Mouse (Mus musculus) hindbrain, embryonic 11.5 days (tissue): Measurements from ENCODE around the gene Ankrd22. TPM values are rescaled to one million over a fixed set of nuclear protein-coding genes. Genes with fewer than 3 reads are reported as not detected.

Experiments used
- ATAC-seq: fragments of 200-750 bp; cut with Nextera tagmentation; 2 replicates; pipeline ENCODE4 v1.8.0; 2017; ENCODE audit warnings: mild to moderate bottlenecking, moderate TSS enrichment, moderate library complexity; ENCODE audit not compliant: low FRiP score
- DNase-seq: peaks from one replicate; pipeline ENCODE4 v3.0.0-alpha.2; 2015; ENCODE audit warnings: low spot score
- H3K27ac ChIP-seq: fragments of 300-500 bp; sonication (generic); 2 replicates; pipeline ENCODE4 v1.5.1; 2014; ENCODE audit warnings: mild to moderate bottlenecking, low read depth, low read length
- H3K27me3 ChIP-seq: fragments of 300-500 bp; sonication (generic); 2 replicates; pipeline ENCODE4 v1.6.1; 2014; ENCODE audit warnings: mild to moderate bottlenecking, low read length, moderate library complexity, mixed read lengths; ENCODE audit not compliant: control insufficient read depth, insufficient read depth
- H3K36me3 ChIP-seq: fragments of 300-500 bp; sonication (generic); 2 replicates; pipeline ENCODE4 v1.6.1; 2014; ENCODE audit warnings: mild to moderate bottlenecking, low read length, moderate library complexity, mixed read lengths; ENCODE audit not compliant: control insufficient read depth, insufficient read depth
- H3K4me1 ChIP-seq: fragments of 300-500 bp; sonication (generic); replicated peaks from 2 replicates; pipeline ENCODE4 v1.6.1; 2014; ENCODE audit warnings: low read length, mixed read lengths; ENCODE audit not compliant: control insufficient read depth, insufficient read depth
- H3K4me2 ChIP-seq: fragments of 300-500 bp; sonication (generic); replicated peaks from 2 replicates; pipeline ENCODE4 v1.6.1; 2014; ENCODE audit warnings: mild to moderate bottlenecking, low read depth, low read length
- H3K4me3 ChIP-seq: fragments of 300-500 bp; sonication (generic); 2 replicates; pipeline ENCODE4 v1.5.1; 2014; ENCODE audit warnings: low read depth, low read length
- H3K9ac ChIP-seq: fragments of 300-500 bp; sonication (generic); 2 replicates; pipeline ENCODE4 v1.6.1; 2014; ENCODE audit warnings: low read depth, low read length
- H3K9me3 ChIP-seq: fragments of 300-500 bp; sonication (generic); 2 replicates; pipeline ENCODE4 v1.6.1; 2016; ENCODE audit warnings: low read length; ENCODE audit not compliant: control insufficient read depth
- WGBS: fragments of 180-500 bp; shearing (Covaris S2); extraction: QIAGEN DNeasy Blood & Tissue Kit; methylation state at CpG from one replicate; pipeline ENCODE4 v1.1.7; 2014; 5-methylcytosine and 5-hydroxymethylcytosine counted together
- polyA plus RNA-seq: library from polyadenylated mRNA; unstranded; fragments of >200 nt; fragmentation: Nextera tagmentation; extraction: Ambion mirVana; gene quantifications from 2 replicates; pipeline ENCODE4 v1.2.1, GENCODE M21; 2014

Ankrd22 gene
- polyA plus RNA-seq, result not detected in 2 replicates

DNA sequence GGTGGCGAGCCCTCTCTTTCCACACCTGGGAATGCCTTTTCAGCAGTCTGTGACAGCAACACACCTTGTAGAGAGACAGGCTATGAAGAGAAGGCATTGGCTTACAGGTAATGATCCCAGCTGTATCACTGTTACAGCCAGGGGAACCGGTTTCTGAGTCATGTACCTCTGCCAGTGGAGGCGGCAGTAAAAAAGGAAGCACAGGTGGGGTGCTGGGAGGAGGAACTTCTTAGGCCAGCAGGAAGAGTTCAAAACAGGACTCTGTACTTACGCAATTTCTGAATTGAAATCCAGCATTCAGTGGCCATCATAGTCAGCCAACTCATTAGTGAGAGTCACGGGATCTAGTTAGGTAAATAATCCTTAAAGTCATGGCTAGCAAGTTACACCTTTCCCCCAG is at the start of gene Ankrd22:
Ankrd22 (minus strand) TSS at position 163 of the 400 bp plus-strand sequence.
- Histone ChIP-seq H3K27me3 (no peaks in the 10 kb centered on the region), H3K36me3 (no peaks in the 10 kb centered on the region), H3K4me3 (no peak within 1 kb of the TSS), H3K4me1 (no peaks in the 10 kb centered on the region), H3K4me2 (no peak within 1 kb of the TSS), H3K9me3 (no peaks in the 10 kb centered on the region), H3K9ac (no peak within 1 kb of the TSS), H3K27ac (no peak within 1 kb of the TSS)
- 77% methylated on average over 5 of the region's 5 CpGs for WGBS
- DNase-seq, result no peak
- ATAC-seq, result no peak

DNA sequence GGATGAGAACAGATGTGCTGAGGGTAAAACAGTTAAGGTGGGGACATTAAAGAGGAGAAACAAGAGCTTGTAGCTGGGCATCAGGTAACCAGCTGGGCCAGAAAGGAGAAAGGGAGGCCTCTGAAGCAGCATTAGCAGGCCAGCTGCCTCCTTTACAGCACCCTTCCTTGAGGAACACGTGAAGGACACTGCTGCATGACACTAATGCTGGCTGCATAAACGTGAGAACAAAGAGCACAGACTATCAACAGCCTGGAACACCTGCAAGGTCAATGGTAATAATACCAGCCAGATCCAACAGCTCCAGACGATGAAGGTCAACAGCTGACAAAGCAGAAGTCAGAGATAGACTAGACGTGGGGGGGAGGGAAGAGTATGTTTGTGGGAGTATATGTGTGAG is 48.3 kb upstream of the Ankrd22 start:
- no peaks in the 10 kb centered on the region for H3K36me3 ChIP-seq
- H3K9ac ChIP-seq, result no peak overlapping the region
- no peaks in the 10 kb centered on the region for H3K4me1 ChIP-seq
- no peak for DNase-seq
- WGBS, result 71% methylated on average over 4 of the region's 4 CpGs
- H3K9me3 ChIP-seq, result no peaks in the 10 kb centered on the region
- no peak overlapping the region for H3K27ac ChIP-seq
- no peak overlapping the region for H3K4me2 ChIP-seq
- no peaks in the 10 kb centered on the region for H3K27me3 ChIP-seq
- ATAC-seq, result no peak
- H3K4me3 ChIP-seq, result no peak overlapping the region

DNA sequence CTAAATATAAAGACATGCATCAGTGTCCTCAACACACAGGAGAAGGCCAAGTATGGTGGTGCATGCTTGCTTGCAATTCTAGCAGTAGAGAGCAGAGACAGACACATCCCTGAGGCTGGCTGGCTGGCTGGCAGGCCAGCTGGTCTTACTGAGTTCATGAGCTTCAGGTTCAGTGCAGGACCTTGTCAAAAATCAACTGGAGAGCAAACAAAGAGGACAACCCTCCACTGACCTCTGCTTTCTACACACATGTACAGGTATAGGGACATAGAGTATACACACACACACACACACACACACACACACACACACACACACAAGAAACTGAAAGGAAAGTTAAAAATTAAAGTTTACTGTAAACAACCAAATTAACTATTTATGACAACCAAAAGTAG is 47.4 kb upstream of the Ankrd22 start:
- no peak overlapping the region for H3K4me2 ChIP-seq
- H3K36me3 ChIP-seq, result no peaks in the 10 kb centered on the region
- no peak for ATAC-seq
- no peaks in the 10 kb centered on the region for H3K9me3 ChIP-seq
- H3K27me3 ChIP-seq, result no peaks in the 10 kb centered on the region
- H3K27ac ChIP-seq, result no peak overlapping the region
- no peak overlapping the region for H3K9ac ChIP-seq
- no peak for DNase-seq
- no peaks in the 10 kb centered on the region for H3K4me1 ChIP-seq
- H3K4me3 ChIP-seq, result no peak overlapping the region

DNA sequence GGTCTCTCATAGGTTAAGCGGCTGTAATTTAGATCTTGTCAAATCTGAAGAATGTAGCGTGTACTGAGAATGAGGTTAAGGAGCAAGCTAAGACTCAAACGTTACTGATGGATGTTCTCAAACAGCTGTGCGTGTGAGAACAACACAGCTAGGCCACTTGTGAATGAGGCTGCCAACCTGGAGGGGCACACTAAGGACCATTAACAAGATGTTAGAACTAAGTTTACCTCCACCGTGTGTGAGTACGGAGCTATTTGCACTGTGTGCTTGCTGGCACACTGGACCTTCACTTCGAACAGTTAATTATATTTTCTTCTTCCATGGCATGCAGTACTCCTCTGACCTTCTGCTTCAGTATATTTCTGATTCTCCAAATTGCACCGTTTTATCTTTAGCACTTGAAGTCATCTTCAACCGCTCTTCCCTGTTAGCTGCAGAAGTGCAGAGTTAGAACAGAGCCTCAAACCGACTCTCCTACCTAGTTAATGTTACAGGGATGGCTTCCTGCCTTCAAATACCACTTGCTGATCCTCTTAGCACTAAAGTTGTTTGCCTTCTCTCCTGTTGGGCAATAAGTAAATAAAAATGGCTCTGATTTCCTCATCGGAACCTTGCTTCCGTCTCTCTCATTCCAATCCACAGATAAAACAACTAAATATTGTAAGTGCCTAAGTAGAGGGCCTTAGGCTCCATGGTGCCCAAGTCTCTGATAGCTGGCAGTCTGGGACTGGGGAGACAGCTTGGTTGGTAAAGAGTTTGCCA is 46.8 kb upstream of the Ankrd22 start:
- Histone ChIP-seq H3K27ac (no peak overlapping the region), H3K4me3 (no peak overlapping the region), H3K9me3 (no peaks in the 10 kb centered on the region), H3K4me1 (no peaks in the 10 kb centered on the region), H3K36me3 (no peaks in the 10 kb centered on the region), H3K27me3 (no peaks in the 10 kb centered on the region), H3K4me2 (no peak overlapping the region), H3K9ac (no peak overlapping the region)
- 90% methylated on average over 12 of the region's 12 CpGs for WGBS
- DNase-seq (no peak), ATAC-seq (no peak)

DNA sequence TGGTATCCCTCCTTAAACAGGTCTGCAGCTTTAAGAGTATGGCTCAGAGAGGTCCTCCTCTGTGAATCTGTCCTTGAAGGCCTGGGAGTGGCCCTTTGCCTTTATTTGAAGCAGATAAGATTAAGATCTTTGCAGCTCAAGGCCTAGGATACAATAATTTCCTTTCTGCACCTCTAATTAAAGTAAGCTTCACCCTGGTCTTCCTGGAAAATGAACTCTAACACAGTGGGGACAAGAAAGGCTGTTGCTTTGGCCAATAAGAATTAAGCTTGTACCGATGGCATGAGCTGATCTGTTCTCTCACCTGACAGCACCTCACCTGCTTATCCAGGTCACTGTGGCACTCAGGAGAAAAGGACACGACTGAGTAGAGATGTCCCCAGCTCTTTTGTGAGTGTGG is 45.0 kb upstream of the Ankrd22 start:
- Histone ChIP-seq H3K9me3 (no peaks in the 10 kb centered on the region), H3K9ac (no peak overlapping the region), H3K27ac (no peak overlapping the region), H3K4me3 (no peak overlapping the region), H3K27me3 (no peaks in the 10 kb centered on the region), H3K4me2 (no peak overlapping the region), H3K4me1 (no peaks in the 10 kb centered on the region), H3K36me3 (no peaks in the 10 kb centered on the region)
- DNase-seq (no peak), ATAC-seq (no peak)
- WGBS, result 63% methylated on average over 2 of the region's 2 CpGs

DNA sequence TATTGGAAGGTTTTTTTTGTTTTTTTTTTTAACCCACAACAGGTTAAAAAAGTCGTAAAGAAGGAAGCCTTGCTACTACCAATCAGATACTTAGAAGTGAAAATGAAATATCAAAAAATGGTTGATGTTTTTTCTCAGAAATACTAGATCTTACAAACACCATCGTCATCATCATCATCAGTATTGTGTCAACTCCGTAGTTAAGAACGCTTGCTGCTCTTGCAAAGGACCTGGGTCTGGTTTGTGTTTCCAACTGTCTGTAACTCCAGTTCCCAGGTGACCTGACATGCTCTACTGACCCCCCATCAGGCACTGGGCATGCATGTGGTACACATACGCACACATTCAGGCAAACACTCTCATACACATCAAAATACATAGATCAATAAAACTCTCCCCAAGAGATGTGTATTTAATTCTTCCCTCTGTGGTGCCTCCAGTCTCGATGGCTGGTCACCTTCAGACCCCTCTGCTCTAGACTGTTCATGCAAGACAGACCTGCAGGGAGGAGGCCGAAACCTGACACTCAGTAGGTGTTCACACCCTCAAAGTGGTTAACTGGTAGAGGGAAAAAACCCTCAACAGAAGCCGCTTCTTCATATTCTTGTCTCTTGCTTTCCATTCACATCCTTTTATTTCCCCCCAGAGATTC is 44.2 kb upstream of the Ankrd22 start:
- Histone ChIP-seq H3K27ac (no peak overlapping the region), H3K36me3 (no peaks in the 10 kb centered on the region), H3K27me3 (no peaks in the 10 kb centered on the region), H3K4me3 (no peak overlapping the region), H3K9ac (no peak overlapping the region), H3K4me1 (no peaks in the 10 kb centered on the region), H3K4me2 (no peak overlapping the region), H3K9me3 (no peaks in the 10 kb centered on the region)
- DNase-seq (no peak), ATAC-seq (no peak)
- WGBS, result 77% methylated on average over 8 of the region's 8 CpGs

DNA sequence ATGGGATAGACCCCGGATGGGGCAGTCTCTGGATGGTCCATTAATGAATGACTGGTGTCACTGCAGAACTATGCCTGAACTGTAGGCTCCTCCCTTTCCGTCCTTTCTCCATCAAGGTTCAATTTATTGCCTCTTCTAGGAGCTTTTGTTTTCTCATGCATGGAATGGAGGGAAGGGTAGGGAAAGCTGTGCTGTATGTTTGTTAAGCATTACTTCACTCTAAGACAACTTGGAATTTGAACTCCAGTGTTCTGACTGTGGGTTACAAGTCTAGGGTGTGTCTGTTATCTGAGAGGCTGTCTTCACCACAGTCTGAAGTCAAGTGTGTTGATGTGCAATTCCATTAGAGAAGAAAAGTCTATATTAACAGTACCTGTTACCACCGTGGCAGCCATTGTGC is 43.2 kb upstream of the Ankrd22 start:
- DNase-seq, result no peak
- Histone ChIP-seq H3K4me2 (no peak overlapping the region), H3K9me3 (no peaks in the 10 kb centered on the region), H3K4me1 (no peaks in the 10 kb centered on the region), H3K27me3 (no peaks in the 10 kb centered on the region), H3K36me3 (no peaks in the 10 kb centered on the region), H3K9ac (no peak overlapping the region), H3K27ac (no peak overlapping the region), H3K4me3 (no peak overlapping the region)
- WGBS, result 88% methylated on average over 3 of the region's 3 CpGs
- ATAC-seq, result no peak

DNA sequence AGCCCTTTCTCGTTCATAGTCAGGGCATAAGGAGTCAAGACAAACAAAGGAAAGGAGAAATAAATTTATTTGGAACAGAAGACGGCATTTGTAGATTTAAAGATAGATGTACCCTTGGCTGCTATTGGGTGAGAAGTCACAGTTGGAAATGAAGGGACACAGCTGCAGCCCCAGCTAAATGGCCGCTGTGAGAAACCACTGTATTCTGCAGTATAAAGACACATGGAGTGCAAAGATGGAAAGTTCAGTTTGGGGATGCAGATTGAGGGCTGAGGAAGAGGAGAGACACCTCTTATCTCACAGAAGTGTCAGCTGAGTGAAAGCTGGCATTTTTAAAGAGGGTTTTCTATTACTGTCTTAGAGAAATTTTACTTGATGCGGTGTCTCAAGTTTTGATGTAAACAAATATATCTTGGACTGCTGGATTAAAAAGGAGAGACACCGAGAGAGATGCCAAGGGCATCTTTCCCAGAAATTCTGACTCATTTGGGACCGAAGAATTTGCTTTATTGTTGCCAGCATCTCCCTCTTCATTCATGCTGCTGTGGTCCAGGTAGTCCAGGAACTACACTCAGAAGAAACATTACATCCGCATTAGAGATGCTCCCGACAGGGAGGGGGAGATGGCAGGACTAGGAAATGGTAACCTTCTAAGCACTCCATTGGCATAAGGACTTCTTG is 41.0 kb upstream of the Ankrd22 start:
- Histone ChIP-seq H3K9ac (no peak overlapping the region), H3K4me1 (no peaks in the 10 kb centered on the region), H3K4me3 (no peak overlapping the region), H3K27ac (no peak overlapping the region), H3K9me3 (no peaks in the 10 kb centered on the region), H3K4me2 (no peak overlapping the region), H3K27me3 (no peaks in the 10 kb centered on the region), H3K36me3 (no peaks in the 10 kb centered on the region)
- no peak for ATAC-seq
- 89% methylated on average over 8 of the region's 8 CpGs for WGBS
- no peak for DNase-seq
